Mouse (Mus musculus) MEL (cell line): ENCODE results near the gene Srgap1.

Source experiments
- BHLHE40 ChIP-seq: IDR thresholded peaks from 2 replicates; pipeline ENCODE4 v1.6.1; 2012; ENCODE audit warnings: low read depth, mild to moderate bottlenecking, inconsistent platforms, low read length, improper control_type of control experiment, borderline replicate concordance
- CTCF ChIP-seq, 3 experiments: IDR thresholded peaks in 2 of 3; conservative IDR thresholded peaks in 1 of 3; 2 replicates each; pipeline ENCODE4 v1.5.1; 2011 to 2012; ENCODE audit warnings: low read length in 3 of 3, low read depth in 2 of 3, mild to moderate bottlenecking in 2 of 3, improper control_type of control experiment in 1 of 3, inconsistent platforms in 1 of 3, mixed read lengths in 1 of 3, moderate library complexity in 1 of 3; ENCODE audit not compliant: control insufficient read depth in 1 of 3, insufficient read depth in 1 of 3, poor library complexity in 1 of 3, severe bottlenecking in 1 of 3
- POLR2AphosphoS5 ChIP-seq: IDR thresholded peaks from 2 replicates; pipeline ENCODE4 v1.6.1; 2012; ENCODE audit warnings: low read depth, borderline replicate concordance, mild to moderate bottlenecking, inconsistent platforms, low read length, moderate library complexity, mixed read lengths

DNA sequence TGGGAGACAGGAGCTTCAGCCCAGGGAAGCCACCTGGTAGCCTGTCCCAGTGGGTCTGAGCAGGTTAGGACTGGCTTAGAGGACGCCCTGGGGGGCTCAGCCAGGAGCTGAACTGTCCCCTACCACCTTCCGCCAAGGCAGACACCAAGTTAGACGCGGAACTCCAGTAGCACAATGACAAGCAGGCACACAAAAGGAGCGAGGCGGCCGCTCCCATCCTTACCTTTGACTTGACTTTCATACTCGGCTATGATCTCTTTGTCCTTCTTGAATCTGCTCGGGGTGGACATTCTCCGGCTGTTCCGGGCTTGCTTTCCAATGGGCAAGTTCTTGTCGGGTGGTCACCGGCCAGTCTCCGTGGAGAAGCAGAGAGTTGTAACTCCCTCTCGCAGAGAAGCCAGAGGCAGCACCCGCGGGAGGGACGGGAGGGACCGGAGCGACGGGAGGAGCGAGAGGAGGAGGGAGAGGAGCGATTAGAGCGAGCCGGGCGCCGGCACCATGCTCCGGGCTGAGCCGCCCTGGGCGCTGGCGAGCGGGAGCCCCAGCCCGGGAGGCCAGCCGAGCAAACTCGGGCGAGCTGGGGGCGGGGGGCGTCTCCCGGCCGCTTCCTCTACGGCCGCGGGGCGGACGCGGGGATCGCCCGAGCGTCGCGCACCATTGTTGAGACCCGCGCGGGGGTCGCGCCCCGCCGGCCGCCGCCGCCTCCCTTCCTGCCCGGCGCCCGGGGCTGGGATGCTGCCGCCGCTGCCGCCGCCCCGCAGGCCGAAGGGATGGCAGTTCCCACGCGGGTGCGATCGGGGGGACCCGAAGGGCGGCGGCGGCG lies at the start of gene Srgap1:
- TF ChIP-seq POLR2AphosphoS5 (no peak), CTCF (IDR thresholded peaks at IDR 0.05 in 2 of 3, conservative IDR thresholded peaks at IDR 0.05 in 1 of 3; ENCODE audit: control insufficient read depth in 1 of 3, insufficient read depth in 1 of 3, low read depth in 2 of 3, low read length in 3 of 3, poor library complexity in 1 of 3, severe bottlenecking in 1 of 3) (no peak), BHLHE40 (no peak)
